Mouse (Mus musculus): Measurements from ENCODE around the gene Sost. TPM values are rescaled to one million over a fixed set of nuclear protein-coding genes. Genes with fewer than 3 reads are reported as not detected.
"Not testable (repeated sequence)": the region's sequence is repeated elsewhere in the genome, so short reads cannot be mapped to it uniquely, and the experiment has no call there.

The Sost gene
- polyA plus RNA-seq (2017; shearing (Covaris generic)) = not detected

GRCm38 (mm10) chr11:101966965-101967614, at the start of gene Sost:
TSS of gene Sost (minus strand) at chr11:101967015.
- ATAC-seq = no peak

DNA sequence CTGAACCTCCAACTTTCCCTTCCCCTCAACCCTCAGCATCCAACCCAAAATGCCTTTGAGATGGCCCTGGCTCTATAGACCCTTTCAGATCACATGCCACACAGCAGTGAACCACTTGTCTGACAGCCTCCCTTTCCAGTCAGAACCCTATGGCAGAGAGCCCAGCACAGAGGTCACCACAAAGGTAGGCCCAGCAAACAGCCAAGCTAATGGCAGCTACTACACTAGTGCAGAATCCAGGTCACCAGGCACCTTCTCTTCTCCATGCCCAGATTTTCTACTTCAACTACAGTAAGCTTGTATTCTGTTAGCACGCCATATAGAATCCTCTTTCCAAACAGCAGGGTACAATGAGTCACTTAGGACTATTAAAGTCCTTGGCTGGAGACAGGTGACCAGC, 49.3 kb upstream of the Sost start:
- no peak for ATAC-seq

- no peak for ATAC-seq
Measured at GRCm38 (mm10) chr11:102015472-102015871, 48.7 kb upstream of the Sost start.

GRCm38 (mm10) chr11:102013201-102013600, 46.4 kb upstream of the Sost start:
- no peak for ATAC-seq

- ATAC-seq = no peak
Measured at GRCm38 (mm10) chr11:102011510-102011909, 44.7 kb upstream of the Sost start.

GRCm38 (mm10) chr11:102010140-102010539, 43.3 kb upstream of the Sost start:
- ATAC-seq = no peak

DNA sequence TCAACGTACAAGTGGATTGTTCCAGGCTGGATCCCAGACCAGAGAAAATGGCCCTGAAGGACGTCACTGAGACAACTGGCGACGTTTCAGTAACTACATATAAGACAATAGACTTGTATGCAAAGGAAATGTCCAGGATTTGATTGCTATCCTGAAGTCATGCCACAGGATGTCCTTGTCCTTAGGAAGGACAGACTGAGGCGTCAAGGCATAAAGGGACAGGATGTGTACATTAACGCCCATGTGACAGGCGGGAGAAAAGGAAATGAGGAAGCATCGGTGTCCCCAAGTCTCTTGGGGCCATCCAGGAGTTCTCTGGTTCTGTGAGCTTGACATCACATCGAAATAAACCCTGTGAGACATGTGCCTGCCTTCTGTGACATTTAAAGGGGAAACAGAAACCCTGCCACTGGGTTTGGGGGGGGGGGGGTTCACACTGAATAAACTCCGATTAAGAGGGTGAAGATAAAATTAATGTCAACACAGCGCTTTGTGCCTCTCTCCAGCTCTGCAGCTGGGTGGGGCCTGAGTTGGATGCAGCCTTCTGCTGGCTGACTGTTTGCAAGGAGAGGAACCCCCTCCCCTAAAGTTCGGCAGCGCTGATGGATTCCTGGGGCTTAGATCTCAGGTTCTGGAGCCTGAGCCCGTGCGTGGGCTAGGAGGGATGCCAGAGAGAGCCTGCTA, 42.3 kb upstream of the Sost start:
- ATAC-seq = no peak

GRCm38 (mm10) chr11:102008372-102008771, 41.6 kb upstream of the Sost start:
- ATAC-seq = no peak

- ATAC-seq = no peak
Measured at GRCm38 (mm10) chr11:102006688-102007087, 39.9 kb upstream of the Sost start.

DNA sequence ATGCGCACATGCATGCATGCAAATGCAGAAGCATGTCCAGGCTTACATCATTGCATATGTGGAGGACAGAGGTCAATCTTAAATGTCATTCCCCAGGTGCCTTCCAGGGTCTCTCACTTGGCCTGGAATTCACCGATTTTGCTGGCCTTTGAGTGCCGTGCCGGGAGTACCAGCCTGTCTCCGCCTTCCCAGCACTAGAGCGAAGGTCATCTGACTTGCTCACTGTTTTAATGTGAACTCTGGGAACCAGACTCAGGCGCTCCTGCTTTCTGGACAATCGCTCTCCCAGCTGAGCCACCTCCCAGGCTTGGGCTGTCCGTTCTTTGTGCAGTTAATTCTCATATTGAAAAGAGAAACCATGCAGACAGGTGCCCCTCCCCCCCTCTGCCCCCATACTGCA, 39.5 kb upstream of the Sost start:
- no peak for ATAC-seq

- ATAC-seq = no peak
Measured at GRCm38 (mm10) chr11:102004251-102004650, 37.4 kb upstream of the Sost start.

DNA sequence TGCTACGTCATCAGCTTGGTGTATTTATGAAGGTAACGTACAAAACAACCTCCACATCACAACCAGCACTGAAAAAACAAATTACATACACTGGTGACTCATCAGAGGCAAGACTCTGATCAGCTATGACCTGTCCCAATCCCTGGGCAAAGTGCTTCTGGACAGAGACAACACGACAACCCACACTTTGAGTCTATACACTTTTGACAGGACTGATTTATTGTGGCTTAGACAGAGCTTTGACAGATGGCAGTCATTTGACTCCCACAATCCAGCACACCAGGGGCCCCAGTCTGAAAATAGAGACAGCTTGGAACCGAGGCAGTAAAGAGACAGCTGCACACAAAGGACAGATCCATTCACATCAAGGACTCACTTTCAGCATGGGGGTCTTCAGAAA, 32.7 kb upstream of the Sost start:
- ATAC-seq = no peak

- no peak for ATAC-seq
Measured at GRCm38 (mm10) chr11:101998258-101998657, 31.4 kb upstream of the Sost start.

- no peak for ATAC-seq
Measured at GRCm38 (mm10) chr11:101995938-101996337, 29.1 kb upstream of the Sost start.

DNA sequence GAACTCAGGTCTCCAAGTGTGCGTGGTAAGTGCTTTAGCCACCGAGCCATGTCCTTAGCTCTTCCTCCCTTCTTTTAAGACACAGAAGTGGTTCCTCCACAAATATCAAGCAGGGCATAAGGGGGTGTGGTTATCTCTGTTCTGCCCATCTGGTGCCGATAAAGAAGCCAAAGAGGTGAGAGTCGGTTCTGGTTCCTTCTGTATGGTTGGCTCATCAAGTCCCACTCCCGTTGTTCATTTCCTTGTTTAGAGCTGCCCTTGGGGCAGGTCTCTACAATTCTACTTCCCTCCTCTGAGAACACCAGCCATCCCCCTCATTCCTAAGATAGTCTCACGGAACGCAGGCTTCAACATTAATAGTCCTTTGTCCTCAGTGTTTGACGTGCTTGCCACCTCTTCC, 27.3 kb upstream of the Sost start:
- ATAC-seq = no peak

DNA sequence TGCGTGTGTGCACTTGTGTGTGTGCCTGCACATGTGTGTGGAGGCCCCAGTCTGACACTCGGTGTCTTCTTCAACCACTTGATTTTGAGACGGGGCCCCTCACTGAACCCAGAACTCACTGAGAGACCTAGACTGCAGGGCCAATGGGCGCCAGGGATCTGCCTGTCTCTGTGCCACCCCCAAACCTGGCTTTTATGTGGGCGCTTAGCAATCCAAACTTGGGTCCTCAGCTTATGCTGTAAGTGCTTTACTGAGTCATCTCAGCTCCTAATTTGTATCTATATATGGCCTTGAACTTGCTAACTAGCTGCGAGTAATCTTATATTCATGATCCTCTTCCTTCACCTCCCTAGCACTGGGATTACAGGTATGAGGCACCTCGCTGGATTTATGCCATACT, 25.6 kb upstream of the Sost start:
- no peak for ATAC-seq

DNA sequence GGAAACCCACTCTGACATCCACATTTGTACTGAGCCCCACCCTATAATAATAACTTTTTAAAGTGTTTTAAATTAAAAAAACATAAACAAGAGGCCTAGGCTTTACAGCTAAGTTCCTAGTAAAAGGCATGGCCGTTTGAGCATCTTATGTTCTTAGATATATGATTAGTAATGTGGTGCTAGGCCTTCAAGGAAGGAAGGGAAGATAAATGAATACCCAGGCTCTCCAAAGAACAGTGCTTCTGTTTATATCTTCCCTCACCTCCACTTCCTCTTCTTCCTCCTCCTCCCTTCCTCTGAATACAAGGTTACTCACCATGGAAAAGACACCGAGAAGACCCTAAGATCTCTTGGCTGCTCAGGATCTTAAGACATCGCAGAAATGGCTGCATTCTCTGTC, 25.0 kb upstream of the Sost start:
- ATAC-seq = no peak

GRCm38 (mm10) chr11:101990244-101990643, 23.4 kb upstream of the Sost start:
- ATAC-seq = no peak

DNA sequence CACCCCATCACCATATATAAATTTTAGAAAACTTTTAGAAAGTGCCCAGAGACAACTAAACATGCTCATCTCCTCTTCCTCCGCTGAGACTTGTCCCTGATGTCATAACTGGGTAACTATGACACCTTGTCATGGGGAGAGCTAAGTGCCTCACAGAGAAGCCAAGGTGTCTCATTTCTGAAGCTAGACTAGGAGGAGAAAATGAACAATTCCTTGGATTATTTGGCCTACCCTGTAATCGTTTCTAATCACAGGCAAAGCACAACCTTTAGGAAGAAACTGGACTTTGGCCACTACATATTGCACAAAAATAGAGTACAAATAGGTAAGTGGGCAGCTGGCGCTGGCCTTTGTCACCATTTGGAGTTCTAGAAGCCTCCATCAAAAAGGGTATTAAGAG, 20.1 kb upstream of the Sost start, which contains the start of gene Dusp3:
Dusp3 (minus strand) TSS at position 101 of the 400 bp plus-strand sequence.
- ATAC-seq = no peak

- ATAC-seq = no peak
Measured at GRCm38 (mm10) chr11:101985990-101986389, 19.2 kb upstream of the Sost start.

GRCm38 (mm10) chr11:101985450-101985849, 18.6 kb upstream of the Sost start:
- ATAC-seq = not testable (repeated sequence)

- no peak for ATAC-seq
Measured at GRCm38 (mm10) chr11:101984054-101985025, 17.5 kb upstream of the Sost start, which contains the start of gene Cfap97d1. TSS of gene Cfap97d1 (plus strand) at chr11:101984279.

GRCm38 (mm10) chr11:101983431-101983921, 16.7 kb upstream of the Sost start:
- no peak for ATAC-seq
